Mouse (Mus musculus): Measurements from ENCODE around the gene Cyld. TPM values are rescaled to one million over a fixed set of nuclear protein-coding genes. Genes with fewer than 3 reads are reported as not detected.
"Not testable (repeated sequence)": the region's sequence is repeated elsewhere in the genome, so short reads cannot be mapped to it uniquely, and the experiment has no call there.

Cyld gene
- polyA plus RNA-seq (2012), result 0.04 TPM in 2 replicates

- TF ChIP-seq TAL1 (IDR thresholded peaks at IDR 0.05; ENCODE audit: low read length) (no peak), GATA1 (IDR thresholded peaks at IDR 0.05; ENCODE audit: low read length) (no peak)
- no peaks in the 10 kb centered on the region for H3K36me3 ChIP-seq (ENCODE audit: control insufficient read depth)
- peaks cover 33% of the 10 kb centered on the region for H3K4me1 ChIP-seq (ENCODE audit: control insufficient read depth)
- peak within 1 kb of the TSS; percentile 73 for H3K4me3 ChIP-seq (replicated peaks)
- no peaks in the 10 kb centered on the region for H3K9me3 ChIP-seq (ENCODE audit: control insufficient read depth, low read length)
- no peaks in the 10 kb centered on the region for H3K27me3 ChIP-seq (ENCODE audit: control insufficient read depth)
Measured at GRCm38 (mm10) chr8:88696721-88697641, at the start of gene Cyld. Cyld (plus strand) TSS chr8:88697028.

GRCm38 (mm10) chr8:88648322-88648721 is 48.5 kb upstream of the Cyld start:
- Histone ChIP-seq H3K27me3 (ENCODE audit: control insufficient read depth) (no peaks in the 10 kb centered on the region), H3K4me1 (ENCODE audit: control insufficient read depth) (peaks cover 6% of the 10 kb centered on the region), H3K36me3 (ENCODE audit: control insufficient read depth) (no peaks in the 10 kb centered on the region), H3K9me3 (ENCODE audit: control insufficient read depth, low read length) (no peaks in the 10 kb centered on the region), H3K4me3 (replicated peaks) (no peak overlapping the region)
- TF ChIP-seq GATA1 (IDR thresholded peaks at IDR 0.05; ENCODE audit: low read length) (no peak), TAL1 (IDR thresholded peaks at IDR 0.05; ENCODE audit: low read length) (no peak)

- Histone ChIP-seq H3K4me1 (ENCODE audit: control insufficient read depth) (peaks cover 6% of the 10 kb centered on the region), H3K9me3 (ENCODE audit: control insufficient read depth, low read length) (no peaks in the 10 kb centered on the region), H3K27me3 (ENCODE audit: control insufficient read depth) (no peaks in the 10 kb centered on the region), H3K4me3 (replicated peaks) (no peak overlapping the region), H3K36me3 (ENCODE audit: control insufficient read depth) (no peaks in the 10 kb centered on the region)
- TF ChIP-seq GATA1 (IDR thresholded peaks at IDR 0.05; ENCODE audit: low read length), result no peak
- no peak for TF ChIP-seq TAL1 (IDR thresholded peaks at IDR 0.05; ENCODE audit: low read length)
Measured at GRCm38 (mm10) chr8:88650016-88650708, 46.7 kb upstream of the Cyld start.

GRCm38 (mm10) chr8:88651122-88651521 is 45.7 kb upstream of the Cyld start:
- not testable (repeated sequence) for H3K27me3 ChIP-seq (ENCODE audit: control insufficient read depth); H3K36me3 ChIP-seq (ENCODE audit: control insufficient read depth)

GRCm38 (mm10) chr8:88655334-88655733 is 41.5 kb upstream of the Cyld start:
- Histone ChIP-seq H3K9me3 (ENCODE audit: control insufficient read depth, low read length) (no peaks in the 10 kb centered on the region), H3K4me3 (replicated peaks) (no peak overlapping the region), H3K27me3 (ENCODE audit: control insufficient read depth) (no peaks in the 10 kb centered on the region), H3K4me1 (ENCODE audit: control insufficient read depth) (no peaks in the 10 kb centered on the region), H3K36me3 (ENCODE audit: control insufficient read depth) (no peaks in the 10 kb centered on the region)
- TF ChIP-seq TAL1 (IDR thresholded peaks at IDR 0.05; ENCODE audit: low read length) (no peak), GATA1 (IDR thresholded peaks at IDR 0.05; ENCODE audit: low read length) (no peak)

More at GRCm38 (mm10) chr8:88651122-88651521, 45.7 kb upstream of the Cyld start:
- not testable (repeated sequence) for H3K4me3 ChIP-seq (replicated peaks); H3K4me1 ChIP-seq (ENCODE audit: control insufficient read depth); H3K9me3 ChIP-seq (ENCODE audit: control insufficient read depth, low read length)

GRCm38 (mm10) chr8:88659873-88660272 is 37.0 kb upstream of the Cyld start:
- Histone ChIP-seq H3K27me3 (ENCODE audit: control insufficient read depth) (no peaks in the 10 kb centered on the region), H3K4me3 (replicated peaks) (no peak overlapping the region), H3K9me3 (ENCODE audit: control insufficient read depth, low read length) (no peaks in the 10 kb centered on the region), H3K36me3 (ENCODE audit: control insufficient read depth) (no peaks in the 10 kb centered on the region), H3K4me1 (ENCODE audit: control insufficient read depth) (no peaks in the 10 kb centered on the region)
- TF ChIP-seq TAL1 (IDR thresholded peaks at IDR 0.05; ENCODE audit: low read length) (no peak), GATA1 (IDR thresholded peaks at IDR 0.05; ENCODE audit: low read length) (no peak)

- Histone ChIP-seq H3K4me1 (ENCODE audit: control insufficient read depth) (no peaks in the 10 kb centered on the region), H3K9me3 (ENCODE audit: control insufficient read depth, low read length) (no peaks in the 10 kb centered on the region), H3K27me3 (ENCODE audit: control insufficient read depth) (no peaks in the 10 kb centered on the region), H3K36me3 (ENCODE audit: control insufficient read depth) (no peaks in the 10 kb centered on the region), H3K4me3 (replicated peaks) (no peak overlapping the region)
- TF ChIP-seq TAL1 (IDR thresholded peaks at IDR 0.05; ENCODE audit: low read length) (no peak), GATA1 (IDR thresholded peaks at IDR 0.05; ENCODE audit: low read length) (no peak)
Measured at GRCm38 (mm10) chr8:88662401-88662821, 34.4 kb upstream of the Cyld start.

- no peaks in the 10 kb centered on the region for H3K27me3 ChIP-seq (ENCODE audit: control insufficient read depth)
- TF ChIP-seq GATA1 (IDR thresholded peaks at IDR 0.05; ENCODE audit: low read length) (no peak), TAL1 (IDR thresholded peaks at IDR 0.05; ENCODE audit: low read length) (no peak)
- no peaks in the 10 kb centered on the region for H3K4me1 ChIP-seq (ENCODE audit: control insufficient read depth)
- H3K9me3 ChIP-seq (ENCODE audit: control insufficient read depth, low read length), result no peaks in the 10 kb centered on the region
- no peak overlapping the region for H3K4me3 ChIP-seq (replicated peaks)
- H3K36me3 ChIP-seq (ENCODE audit: control insufficient read depth), result no peaks in the 10 kb centered on the region
Measured at GRCm38 (mm10) chr8:88664121-88664520, 32.7 kb upstream of the Cyld start.

- Histone ChIP-seq H3K27me3 (ENCODE audit: control insufficient read depth) (no peaks in the 10 kb centered on the region), H3K4me1 (ENCODE audit: control insufficient read depth) (no peaks in the 10 kb centered on the region), H3K36me3 (ENCODE audit: control insufficient read depth) (no peaks in the 10 kb centered on the region), H3K9me3 (ENCODE audit: control insufficient read depth, low read length) (no peaks in the 10 kb centered on the region), H3K4me3 (replicated peaks) (no peak overlapping the region)
- TF ChIP-seq TAL1 (IDR thresholded peaks at IDR 0.05; ENCODE audit: low read length), result no peak
- no peak for TF ChIP-seq GATA1 (IDR thresholded peaks at IDR 0.05; ENCODE audit: low read length)
Measured at GRCm38 (mm10) chr8:88664947-88665346, 31.9 kb upstream of the Cyld start.
